Mouse (Mus musculus) cerebellum, adult 9-11 months (tissue): ENCODE data around the gene Mrpl47.
"Not testable (repeated sequence)": the region's sequence is repeated elsewhere in the genome, so short reads cannot be mapped to it uniquely, and the experiment has no call there.

Experiments used
- DNase-seq: peaks from one replicate; pipeline ENCODE4 v3.0.0; 2022

The Mrpl47 gene

GRCm38 (mm10) chr3:32737172-32737655 is at the start of gene Mrpl47:
Mrpl47 (minus strand) TSS chr3:32737605.
- no peak for DNase-seq

GRCm38 (mm10) chr3:32770781-32771180 is 33.4 kb upstream of the Mrpl47 start:
- DNase-seq: no peak

DNA sequence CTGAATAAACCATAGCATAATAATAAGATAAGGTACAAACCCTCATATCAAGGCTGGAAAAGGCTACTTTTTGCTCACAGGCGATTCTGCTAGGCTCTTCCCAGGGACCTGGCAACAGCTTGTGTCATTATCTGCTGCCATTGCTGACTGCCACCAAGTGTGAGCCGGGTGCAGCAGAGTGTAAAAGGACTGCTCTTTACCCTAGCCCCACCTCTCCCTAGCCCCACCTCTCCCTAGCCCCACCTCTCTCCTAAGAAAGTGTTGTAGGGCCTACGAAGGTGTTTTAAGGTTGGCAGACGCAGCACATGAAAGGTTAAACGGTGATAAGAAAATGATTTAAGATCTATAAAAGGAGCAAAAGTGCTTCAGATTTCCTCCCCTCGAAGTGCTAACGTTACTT is 26.5 kb upstream of the Mrpl47 start:
- DNase-seq: no peak

- no peak for DNase-seq
These were observed 25.6 kb upstream of the Mrpl47 start for GRCm38 (mm10) chr3:32762962-32763361.

DNA sequence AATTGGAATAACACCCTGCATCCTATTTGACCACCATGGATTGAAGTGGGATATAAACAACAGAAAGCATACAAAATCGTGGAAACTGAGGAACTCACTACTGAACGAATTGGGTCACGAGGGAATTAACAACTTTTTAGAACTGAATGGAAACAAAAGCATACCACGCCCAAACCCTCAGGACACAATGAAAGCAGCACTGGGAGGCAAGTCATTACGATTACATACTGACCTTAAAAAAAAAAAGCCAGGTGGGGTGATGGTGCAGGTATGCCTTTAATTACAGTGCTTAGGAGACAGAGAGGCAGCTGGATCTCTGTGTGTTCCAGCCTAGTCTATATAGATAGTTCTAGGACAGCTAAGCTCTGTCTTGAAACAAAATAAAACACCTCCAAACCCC is 21.8 kb upstream of the Mrpl47 start:
- no peak for DNase-seq

DNA sequence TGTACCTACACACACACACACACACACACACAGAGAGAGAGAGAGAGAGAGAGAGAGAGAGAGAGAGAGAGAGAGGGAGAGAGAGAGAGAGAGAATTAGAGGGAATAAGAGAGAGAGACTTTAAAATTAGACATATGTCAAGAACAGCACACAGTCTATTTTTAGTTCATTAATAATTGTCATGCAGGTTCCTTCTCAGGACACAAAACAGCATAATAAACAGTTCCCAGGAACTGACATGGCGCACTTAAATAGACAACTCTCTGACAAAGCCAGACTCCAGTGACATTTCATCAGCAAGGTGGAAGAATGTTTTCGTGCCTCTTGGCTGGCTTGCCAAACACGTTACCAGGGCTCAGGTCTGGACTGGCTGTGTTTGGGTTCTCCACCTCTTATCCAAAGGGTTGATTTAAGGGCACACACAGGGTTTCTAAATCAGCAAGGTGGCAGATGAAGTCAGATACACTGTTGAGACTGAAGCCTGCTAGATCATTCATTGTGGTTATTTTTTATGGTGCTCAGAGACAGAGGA is 17.0 kb upstream of the Mrpl47 start:
- no peak for DNase-seq

- DNase-seq: peak; percentile 20
These were observed 12.6 kb upstream of the Mrpl47 start for GRCm38 (mm10) chr3:32749820-32750579.

- no peak for DNase-seq
These were observed 11.0 kb upstream of the Mrpl47 start for GRCm38 (mm10) chr3:32748384-32748783.

- not testable (repeated sequence) for DNase-seq
These were observed 8.0 kb upstream of the Mrpl47 start for GRCm38 (mm10) chr3:32745426-32745825.

DNA sequence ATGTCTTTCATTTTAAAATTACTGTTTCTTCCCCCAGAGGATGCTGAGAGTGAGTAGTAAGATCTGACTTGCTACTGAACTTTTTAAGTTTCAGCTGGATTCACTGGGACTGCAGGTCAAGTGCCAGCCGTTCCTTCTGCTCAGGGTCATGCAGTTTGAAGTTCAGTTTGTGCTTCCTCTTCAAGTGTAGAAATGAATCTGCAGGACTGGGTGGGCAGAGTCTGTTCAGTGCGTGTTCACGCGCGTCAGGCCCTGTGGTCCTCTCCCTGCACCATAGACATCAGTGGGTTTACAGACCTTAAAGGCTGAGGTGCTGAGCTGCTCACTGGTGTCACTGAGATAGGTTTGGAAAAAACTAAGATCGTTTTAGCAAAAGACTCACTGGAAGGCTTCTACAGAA is 7.6 kb upstream of the Mrpl47 start:
- DNase-seq: no peak

- no peak for DNase-seq
These were observed 4.9 kb upstream of the Mrpl47 start for GRCm38 (mm10) chr3:32742276-32742780.

DNA sequence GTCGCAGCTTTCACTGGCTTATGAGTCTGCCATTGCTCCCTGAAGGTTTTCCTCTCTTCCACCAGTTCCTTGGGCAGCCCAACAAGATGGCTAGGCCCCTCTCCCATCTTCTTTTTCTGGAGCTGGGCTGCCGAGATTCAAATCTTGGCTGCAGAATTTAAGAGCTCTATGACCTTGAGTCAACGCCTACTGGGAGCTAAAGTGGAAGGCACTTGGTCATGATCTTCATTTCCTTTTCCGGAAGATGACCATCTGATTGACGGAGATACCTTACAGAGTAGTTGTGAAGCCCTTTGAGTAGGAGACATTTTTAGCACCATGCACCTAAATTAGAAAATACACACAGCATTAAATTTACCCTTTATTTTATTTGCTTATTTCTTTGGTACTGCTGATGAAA is 1.1 kb upstream of the Mrpl47 start:
- DNase-seq: no peak

DNA sequence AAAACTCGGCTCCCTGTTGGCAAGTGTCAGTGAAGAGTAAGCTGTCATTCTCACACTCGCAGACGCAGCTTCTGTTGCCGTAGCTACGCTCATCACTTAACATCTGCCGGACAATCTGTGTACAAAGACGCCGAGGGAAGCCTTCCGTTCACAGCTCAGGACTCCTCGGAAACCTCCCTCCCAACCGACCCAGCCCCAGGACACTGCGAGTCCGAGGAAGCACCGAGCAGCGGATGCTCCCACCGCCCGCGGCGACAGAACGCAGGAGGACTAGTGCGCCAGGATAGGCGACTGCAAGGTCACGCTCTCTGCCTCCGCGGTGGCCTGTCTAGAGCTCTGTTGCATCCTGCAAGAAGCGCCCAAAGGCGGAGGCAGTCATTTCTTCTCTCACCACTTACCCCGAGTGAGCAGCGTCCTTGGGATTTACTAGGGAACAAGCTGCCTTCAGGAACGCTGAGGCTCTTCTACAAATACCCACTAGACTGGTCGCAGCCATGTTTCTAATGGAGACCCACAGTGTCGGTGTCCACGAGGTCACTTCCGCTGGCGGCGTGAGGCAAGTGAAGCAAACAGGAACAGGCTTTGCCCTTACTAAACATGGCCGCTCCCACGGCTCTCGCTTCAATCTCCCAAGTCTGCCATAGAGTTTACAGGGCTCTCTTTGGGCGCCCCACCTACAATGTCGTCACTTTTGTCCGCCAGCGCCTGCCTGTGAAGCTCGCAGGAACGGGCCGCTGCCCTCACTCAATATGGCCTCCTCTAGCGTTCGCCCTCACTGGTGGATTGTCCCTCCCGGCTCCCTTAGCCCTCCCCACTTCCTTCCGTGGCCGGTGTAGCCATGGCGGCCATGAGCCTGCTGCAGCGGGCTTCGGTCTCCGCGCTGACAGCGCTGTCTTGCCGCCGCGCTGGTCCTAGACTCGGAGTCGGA is 897 bp downstream of the Mrpl47 start, which contains the start of gene Ndufb5:
TSS of gene Ndufb5 (plus strand) at position 747 of the 928 bp plus-strand sequence.
- DNase-seq: peak; percentile 99

DNA sequence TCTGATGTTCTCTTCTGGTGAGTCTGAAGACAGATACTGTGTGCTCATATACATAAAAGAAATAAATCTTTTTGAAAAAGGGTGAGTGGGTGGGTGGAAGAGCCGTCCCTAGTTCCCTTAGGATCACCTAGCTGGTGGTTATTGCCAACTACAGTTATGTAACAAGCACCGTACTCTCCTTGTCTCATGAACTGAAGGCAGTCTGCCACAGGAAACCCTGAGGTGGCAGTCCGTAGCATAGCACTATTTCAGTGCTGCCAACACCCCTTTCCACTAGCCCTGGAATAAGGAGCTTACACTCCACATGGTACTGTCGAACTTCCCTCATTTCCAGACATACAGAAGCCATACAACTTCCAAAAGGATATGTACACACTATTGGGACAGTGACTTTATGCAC is 9.5 kb downstream of the Mrpl47 start:
- no peak for DNase-seq

GRCm38 (mm10) chr3:32725951-32726350 is 11.5 kb downstream of the Mrpl47 start:
- no peak for DNase-seq

DNA sequence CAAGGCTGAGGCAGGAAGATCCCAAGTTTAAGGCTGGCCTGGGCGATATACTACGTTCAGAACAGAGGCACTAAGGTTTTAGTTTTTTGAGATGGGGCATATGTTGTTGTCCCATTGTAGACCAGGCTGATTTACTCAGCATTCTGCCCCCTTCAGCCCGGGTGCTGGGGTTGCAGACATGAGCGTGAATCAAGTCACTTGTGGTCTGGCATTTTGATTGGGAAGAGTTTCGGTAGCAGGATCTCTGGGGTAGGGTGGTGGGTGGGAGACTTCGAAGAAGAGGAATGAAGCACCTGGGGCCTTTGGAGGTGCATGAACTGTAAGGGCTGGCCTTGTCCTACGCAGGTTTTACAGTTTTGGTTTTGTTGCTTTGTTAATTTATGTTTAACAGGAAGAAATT is 13.2 kb downstream of the Mrpl47 start:
- DNase-seq: no peak

DNA sequence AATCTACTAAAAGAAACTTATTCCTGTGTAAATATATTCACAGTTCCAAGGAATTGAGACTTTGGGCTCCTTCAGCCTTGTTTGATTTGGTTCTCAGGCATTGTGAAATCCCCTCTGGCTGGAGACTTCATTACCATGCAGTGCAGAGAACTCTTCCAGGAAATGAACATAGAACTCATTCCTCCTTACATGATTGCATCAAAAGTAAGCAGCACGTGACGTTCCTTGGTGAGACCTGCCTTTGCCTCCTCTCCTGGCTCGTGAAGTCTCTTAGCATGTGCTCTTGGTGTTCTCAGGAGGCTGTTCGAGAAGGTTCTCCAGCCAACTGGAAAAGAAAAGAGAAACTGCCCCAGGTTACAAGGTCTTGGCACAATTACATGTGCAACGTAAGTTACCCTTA is 19.1 kb downstream of the Mrpl47 start:
- DNase-seq: no peak

GRCm38 (mm10) chr3:32717403-32717802 is 20.0 kb downstream of the Mrpl47 start:
- DNase-seq: not testable (repeated sequence)

GRCm38 (mm10) chr3:32713711-32714110 is 23.7 kb downstream of the Mrpl47 start:
- DNase-seq: no peak

DNA sequence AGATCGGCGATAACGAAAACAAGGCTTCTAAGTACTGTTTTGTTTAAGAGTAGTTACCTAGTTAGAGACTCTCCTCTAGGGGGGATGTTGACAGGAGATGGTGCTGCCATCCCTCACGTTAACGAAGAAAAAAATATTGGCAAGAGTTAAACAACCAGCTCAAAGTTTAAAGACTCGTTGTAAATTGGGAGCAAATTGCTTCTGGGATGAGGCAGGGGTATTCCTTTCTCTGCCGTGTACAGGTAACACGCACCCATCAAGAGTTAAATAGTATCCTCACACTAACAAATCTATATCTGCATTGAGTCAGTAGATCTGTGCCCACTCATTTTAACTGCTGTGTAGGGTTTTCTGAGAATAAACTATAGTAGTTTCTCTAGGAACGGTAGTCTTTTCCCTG is 28.0 kb downstream of the Mrpl47 start:
- no peak for DNase-seq

DNA sequence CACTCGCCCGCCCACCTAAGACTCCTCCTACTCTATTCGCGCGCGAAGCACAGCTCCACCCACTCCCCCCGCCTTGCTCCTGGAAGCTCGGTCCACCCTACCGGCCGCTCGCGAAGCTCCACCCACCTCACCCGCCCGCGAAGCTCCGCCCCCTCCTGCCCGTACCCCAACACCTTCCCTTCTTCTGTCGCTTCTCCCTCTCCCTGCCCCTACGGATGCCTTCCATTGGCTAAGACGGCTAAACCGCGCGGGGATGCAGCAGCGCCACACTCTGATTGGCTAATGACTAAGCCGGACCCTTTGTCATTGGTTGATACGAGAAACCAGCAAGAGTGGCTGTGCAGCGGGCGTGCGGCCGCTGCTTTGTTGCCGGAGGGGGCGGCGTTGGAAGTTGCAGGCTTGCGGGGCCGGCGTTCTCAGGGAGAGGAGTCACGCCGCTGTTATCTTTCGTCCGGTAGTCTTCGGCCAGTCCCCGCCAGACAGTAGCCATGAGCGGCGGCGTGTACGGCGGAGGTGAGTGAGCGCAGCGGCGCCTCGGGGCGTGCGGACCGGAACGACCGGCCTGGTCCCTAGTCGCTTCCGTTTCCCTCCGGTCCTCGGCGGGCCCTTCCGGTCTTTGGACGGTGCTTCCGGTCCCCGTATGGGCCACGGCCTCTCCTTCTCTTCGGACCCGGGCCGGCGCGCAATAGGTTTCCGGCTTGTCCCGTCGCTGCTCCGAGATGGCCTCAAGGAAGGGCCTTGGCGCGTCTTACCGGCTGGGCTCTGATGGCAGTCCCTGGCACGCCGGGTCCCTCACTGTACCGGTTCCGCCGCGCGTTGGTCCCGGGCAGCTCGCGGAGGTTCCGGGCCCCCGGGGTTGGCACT is 28.8 kb downstream of the Mrpl47 start:
- DNase-seq: peak; percentile 99

DNA sequence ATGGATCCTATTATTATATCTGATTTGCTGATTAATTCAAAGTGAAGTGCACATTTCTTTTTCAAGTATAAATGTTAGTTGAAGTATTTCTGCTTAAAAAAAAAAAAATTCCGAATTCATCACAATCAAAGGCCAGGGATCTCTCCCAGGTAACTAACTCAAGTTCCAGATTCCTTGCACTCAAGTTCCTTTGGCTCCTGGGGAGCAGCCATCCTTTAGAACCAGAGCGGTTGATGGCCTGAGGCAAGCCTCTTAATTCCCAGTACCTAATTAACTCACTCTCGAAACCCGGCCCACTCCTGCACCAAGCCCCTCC is 29.4 kb downstream of the Mrpl47 start:
- DNase-seq: no peak
